Comparison of ENCODE assay signal across 8 mouse cellular contexts in genomic region chr11:117306311-117307088, GRCm38 (mm10).
DNase-seq lines count a peak whose midpoint lies in the region; ATAC-seq and TF ChIP-seq lines count a peak whose summit lies in the region.

No protein-coding gene starts in this region.

- no peak overlapping the region for H3K9ac ChIP-seq in hindbrain, postnatal 0 days (replicated peaks; ENCODE audit: low read length)
- H3K9ac ChIP-seq in hindbrain, embryonic 14.5 days: no peak overlapping the region
- no peak overlapping the region for H3K9ac ChIP-seq in limb, embryonic 14.5 days (ENCODE audit: low read depth, low read length, severe bottlenecking)

- H3K4me2 ChIP-seq in hindbrain, postnatal 0 days (ENCODE audit: low read depth, low read length): no peak overlapping the region
- H3K4me2 ChIP-seq in hindbrain, embryonic 14.5 days (replicated peaks): no peak overlapping the region
- no peak overlapping the region for H3K4me2 ChIP-seq in limb, embryonic 14.5 days (replicated peaks; ENCODE audit: low read depth, low read length, severe bottlenecking)

- peaks cover 14% of the 10 kb centered on the region for H3K4me1 ChIP-seq in hindbrain, postnatal 0 days (ENCODE audit: insufficient read depth, low read length)
- peaks cover 28% of the 10 kb centered on the region for H3K4me1 ChIP-seq in hindbrain, embryonic 14.5 days (replicated peaks; ENCODE audit: control insufficient read depth, insufficient read depth, low read length)
- H3K4me1 ChIP-seq in brown adipose tissue, adult 24 weeks (ENCODE audit: control insufficient read depth, insufficient read depth, insufficient read length, low read length): peaks cover 51% of the 10 kb centered on the region
- H3K4me1 ChIP-seq in limb, embryonic 14.5 days (ENCODE audit: control insufficient read depth, insufficient read depth, low read length): peaks cover 64% of the 10 kb centered on the region

- 74% methylated on average over 14 of the region's 14 CpGs for WGBS in hindbrain, postnatal 0 days
- WGBS in hindbrain, embryonic 14.5 days: 82% methylated on average over 14 of the region's 14 CpGs
- WGBS in limb, embryonic 14.5 days: 51% methylated on average over 14 of the region's 14 CpGs

- no peaks in the 10 kb centered on the region for H3K9me3 ChIP-seq in hindbrain, postnatal 0 days (ENCODE audit: low read length)
- H3K9me3 ChIP-seq in hindbrain, embryonic 14.5 days (ENCODE audit: control insufficient read depth, low read length): no peaks in the 10 kb centered on the region
- no peaks in the 10 kb centered on the region for H3K9me3 ChIP-seq in limb, embryonic 14.5 days (ENCODE audit: control insufficient read depth, low read length)

- DNase-seq in hindbrain, postnatal 0 days (ENCODE audit: low spot score): no peak
- DNase-seq in hindbrain, embryonic 14.5 days (ENCODE audit: low spot score): no peak
- peak; percentile 82 for DNase-seq in 416B (ENCODE audit: low read depth)
- no peak for DNase-seq in limb, embryonic 14.5 days (ENCODE audit: low spot score)
- DNase-seq in Muller cell, postnatal 12 days (ENCODE audit: inconsistent ontology term): no peak
- no peak for DNase-seq in layer of hippocampus, adult 8-10 months (ENCODE audit: low spot score in 2 of 2)
- DNase-seq in layer of hippocampus, postnatal 36 days: no peak

- H3K36me3 ChIP-seq in hindbrain, postnatal 0 days (ENCODE audit: insufficient read depth, low read length): no peaks in the 10 kb centered on the region
- no peaks in the 10 kb centered on the region for H3K36me3 ChIP-seq in hindbrain, embryonic 14.5 days (replicated peaks; ENCODE audit: control insufficient read depth, insufficient read depth)
- peaks cover 3% of the 10 kb centered on the region; the same call in 1 of the 2 replicates for H3K36me3 ChIP-seq in limb, embryonic 14.5 days (ENCODE audit: control insufficient read depth, insufficient read depth, low read length)

- ATAC-seq in hindbrain, postnatal 0 days: no peak
- ATAC-seq in hindbrain, embryonic 14.5 days (ENCODE audit: low FRiP score): no peak
- no peak for ATAC-seq in limb, embryonic 14.5 days (ENCODE audit: low FRiP score, low read depth)

- 0 out of 2 replicates have a peak overlapping the region, but pooled peaks have one; percentile 20 for H3K27ac ChIP-seq in hindbrain, postnatal 0 days
- H3K27ac ChIP-seq in hindbrain, embryonic 14.5 days: no peak overlapping the region
- H3K27ac ChIP-seq in brown adipose tissue, adult 24 weeks (replicated peaks; ENCODE audit: low read depth, low read length): peak overlapping the region; percentile 15; the same call in 1 of the 2 replicates
- H3K27ac ChIP-seq in limb, embryonic 14.5 days (replicated peaks; ENCODE audit: low read depth, low read length): 0 out of 2 replicates have a peak overlapping the region, but pooled peaks have one; percentile 19

- no peak for TF ChIP-seq CTCF in hindbrain, postnatal 0 days (IDR thresholded peaks at IDR 0.05; ENCODE audit: low read depth)

- no peaks in the 10 kb centered on the region for H3K27me3 ChIP-seq in hindbrain, postnatal 0 days (ENCODE audit: insufficient read depth, low read length)
- H3K27me3 ChIP-seq in hindbrain, embryonic 14.5 days (ENCODE audit: control insufficient read depth, insufficient read depth, low read length): no peaks in the 10 kb centered on the region
- no peaks in the 10 kb centered on the region for H3K27me3 ChIP-seq in limb, embryonic 14.5 days (ENCODE audit: control insufficient read depth, insufficient read depth, low read length)

- no peak for TF ChIP-seq POLR2A in limb, embryonic 14.5 days (IDR thresholded peaks at IDR 0.05; ENCODE audit: borderline replicate concordance, extremely low read depth, insufficient read depth, insufficient read length)

- no peak overlapping the region for H3K4me3 ChIP-seq in hindbrain, postnatal 0 days (ENCODE audit: low read length)
- no peak overlapping the region for H3K4me3 ChIP-seq in hindbrain, embryonic 14.5 days (replicated peaks; ENCODE audit: low read length)
- H3K4me3 ChIP-seq in brown adipose tissue, adult 24 weeks (ENCODE audit: insufficient read depth, low read depth, low read length): no peak overlapping the region
- H3K4me3 ChIP-seq in limb, embryonic 14.5 days (replicated peaks; ENCODE audit: low read length): no peak overlapping the region
